Comparison of ENCODE assay signal across 12 mouse cellular contexts in the genomic region with DNA sequence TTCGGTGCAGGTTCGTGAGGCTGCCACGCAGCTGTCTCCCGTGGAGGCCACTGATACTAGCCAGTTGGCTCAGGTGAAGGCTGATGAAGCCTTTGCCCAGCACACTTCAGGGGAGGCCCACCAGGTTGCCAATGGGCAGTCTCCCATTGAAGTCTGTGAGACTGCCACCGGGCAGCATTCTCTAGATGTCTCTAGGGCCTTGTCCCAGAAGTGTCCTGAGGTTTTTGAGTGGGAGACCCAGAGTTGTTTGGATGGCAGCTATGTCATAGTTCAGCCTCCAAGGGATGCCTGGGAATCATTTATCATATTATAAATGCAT. TPM values are rescaled to one million over a fixed set of nuclear protein-coding genes. Genes with fewer than 3 reads are reported as not detected.
A peak's percentile ranks its signal among the peaks of the same experiment; 100 is the strongest.
DNase-seq lines count a peak whose midpoint lies in the region; ATAC-seq lines count a peak whose summit lies in the region.
"Had no signal": no experiment of that assay in that cellular context is flagged by ENCODE, and none has a peak within 500 bp of the region (broad histone marks: within the 10 kb centered on the region; RNA-seq: fewer than 3 reads in every experiment).

No protein-coding gene starts in this region.

- H3K36me3 ChIP-seq in heart, embryonic 14.5 days (ENCODE audit: control insufficient read depth, insufficient read depth, low read length), result no peaks in the 10 kb centered on the region
- no peaks in the 10 kb centered on the region for H3K36me3 ChIP-seq in hindbrain, embryonic 13.5 days
- no peaks in the 10 kb centered on the region for H3K36me3 ChIP-seq in midbrain, embryonic 10.5 days

- 0 out of 2 replicates have a peak overlapping the region, but pooled peaks have one; percentile 54 for H3K9ac ChIP-seq in heart, embryonic 14.5 days (ENCODE audit: low read length)
- peak overlapping the region; percentile 72 for H3K9ac ChIP-seq in hindbrain, embryonic 13.5 days

- intact Hi-C loops in heart, postnatal 25 days (cut with DNase I), result no loop called here

- H3K27ac ChIP-seq in heart, embryonic 14.5 days (replicated peaks in 1 of 2; ENCODE audit: control insufficient read depth in 1 of 2, insufficient read depth in 1 of 2, low read depth in 2 of 2, low read length in 2 of 2), result no peak overlapping the region
- H3K27ac ChIP-seq in hindbrain, embryonic 13.5 days, result no peak overlapping the region
- H3K27ac ChIP-seq in midbrain, embryonic 10.5 days (replicated peaks), result peak overlapping the region; percentile 79

- H3K4me2 ChIP-seq in heart, embryonic 14.5 days (ENCODE audit: low read length), result peak overlapping the region; percentile 90
- H3K4me2 ChIP-seq in hindbrain, embryonic 13.5 days, result peak overlapping the region; percentile 80

- peaks cover 28% of the 10 kb centered on the region for H3K27me3 ChIP-seq in heart, embryonic 14.5 days (ENCODE audit: control insufficient read depth, insufficient read depth, low read length)
- peaks cover 72% of the 10 kb centered on the region for H3K27me3 ChIP-seq in hindbrain, embryonic 13.5 days
- peaks cover 54% of the 10 kb centered on the region for H3K27me3 ChIP-seq in midbrain, embryonic 10.5 days (ENCODE audit: low read depth, poor library complexity, severe bottlenecking)
- H3K27me3 ChIP-seq: CH12.LX; megakaryocyte, embryonic 14.5 days had no signal

- H3K4me1 ChIP-seq in heart, embryonic 14.5 days (ENCODE audit: control insufficient read depth in 2 of 2, insufficient read depth in 2 of 2, low read length in 2 of 2), result peaks cover 0 to 5% of the 10 kb centered on the region in 2 experiments; a peak in 1 of 4 replicates
- H3K4me1 ChIP-seq in hindbrain, embryonic 13.5 days (replicated peaks), result peaks cover 11% of the 10 kb centered on the region
- peaks cover 10% of the 10 kb centered on the region for H3K4me1 ChIP-seq in midbrain, embryonic 10.5 days

- WGBS in heart, embryonic 14.5 days, result 41% methylated on average over 5 of the region's 5 CpGs
- 41% methylated on average over 5 of the region's 5 CpGs for WGBS in hindbrain, embryonic 13.5 days
- 42% methylated on average over 5 of the region's 5 CpGs for WGBS in midbrain, embryonic 10.5 days

- H3K4me3 ChIP-seq in heart, embryonic 14.5 days (ENCODE audit: control insufficient read depth in 1 of 2, insufficient read depth in 1 of 2, low read depth in 1 of 2, low read length in 2 of 2), result peak overlapping the region; percentile 47 to 51
- H3K4me3 ChIP-seq in hindbrain, embryonic 13.5 days, result peak overlapping the region; percentile 46
- H3K4me3 ChIP-seq in midbrain, embryonic 10.5 days, result peak overlapping the region; percentile 63

- H3K9me3 ChIP-seq in heart, embryonic 14.5 days (ENCODE audit: control insufficient read depth, low read length), result no peaks in the 10 kb centered on the region
- H3K9me3 ChIP-seq in hindbrain, embryonic 13.5 days, result no peaks in the 10 kb centered on the region
- H3K9me3 ChIP-seq in midbrain, embryonic 10.5 days (replicated peaks), result no peaks in the 10 kb centered on the region

- ATAC-seq in heart, embryonic 14.5 days (ENCODE audit: insufficient number of reproducible peaks, insufficient read depth, low FRiP score, low read depth), result 0 out of 2 replicates have a peak, but pooled peaks have one; percentile 17
- ATAC-seq in common myeloid progenitor, adult 5-6 weeks (replicated peaks; ENCODE audit: low read depth, poor library complexity, severe bottlenecking), result peak; percentile 12; the same call in 1 of the 2 replicates
- peak; percentile 10; the same call in 1 of the 2 replicates for ATAC-seq in hindbrain, embryonic 13.5 days (ENCODE audit: low FRiP score)

- DNase-seq in heart, postnatal 25 days (ENCODE audit: low spot score), result no peak
- DNase-seq in midbrain, embryonic 10.5 days (ENCODE audit: low spot score), result no peak
- no peak for DNase-seq in ovary, postnatal 36 days (ENCODE audit: low spot score)
- no peak for DNase-seq in embryo, embryonic 10 days (ENCODE audit: low spot score)
- DNase-seq in thymus, postnatal 0 days (ENCODE audit: low spot score), result no peak
- DNase-seq: thymus, postnatal 36 days had no signal

RNA-seq across cellular contexts. Expression of a gene that starts 1.6 kb away (rescaled TPM):
- polyA plus RNA-seq in heart, embryonic 14.5 days (2014; fragmentation: Nextera tagmentation; extraction: Ambion mirVana), result not detected in 2 replicates
- total RNA-seq in heart, postnatal 25 days (2021), result not detected
- total RNA-seq in common myeloid progenitor, adult 5-6 weeks (2017), result not detected in 2 replicates
- not detected in 2 replicates for polyA plus RNA-seq in hindbrain, embryonic 13.5 days (2015; fragmentation: Nextera tagmentation; extraction: Ambion mirVana)
- not detected in 2 replicates for polyA plus RNA-seq in midbrain, embryonic 10.5 days (2016; fragmentation: Nextera tagmentation; extraction: Ambion mirVana)
- not detected in 2 replicates for polyA plus RNA-seq in thymus, postnatal 0 days (2015; fragmentation: Nextera tagmentation; extraction: Ambion mirVana)
- total RNA-seq: CH12.LX; gastrocnemius, postnatal 10 days had no signal

RNA-seq across cellular contexts. Expression of a gene that starts 2.2 kb away (rescaled TPM):
- polyA plus RNA-seq in heart, embryonic 14.5 days (2014; fragmentation: Nextera tagmentation; extraction: Ambion mirVana), result not detected in 2 replicates
- total RNA-seq in heart, postnatal 25 days (2021), result not detected
- not detected in 2 replicates for total RNA-seq in common myeloid progenitor, adult 5-6 weeks (2017)
- 0.26 TPM in 1 of 2 replicates, not detected in the other for polyA plus RNA-seq in hindbrain, embryonic 13.5 days (2015; fragmentation: Nextera tagmentation; extraction: Ambion mirVana)
- not detected in 2 replicates for polyA plus RNA-seq in midbrain, embryonic 10.5 days (2016; fragmentation: Nextera tagmentation; extraction: Ambion mirVana)
- polyA plus RNA-seq in thymus, postnatal 0 days (2015; fragmentation: Nextera tagmentation; extraction: Ambion mirVana), result 0.60 and 0.64 TPM in 2 replicates
- total RNA-seq: gastrocnemius, postnatal 10 days had no signal

RNA-seq across cellular contexts. Expression of a gene that starts 9.4 kb away (rescaled TPM):
- polyA plus RNA-seq in heart, embryonic 14.5 days (2014; fragmentation: Nextera tagmentation; extraction: Ambion mirVana), result 87.7 and 92.9 TPM in 2 replicates
- total RNA-seq in heart, postnatal 25 days (2021), result 10 to 100 TPM; 52.2 to 55.6 TPM
- 217 and 257 TPM in 2 replicates for total RNA-seq in common myeloid progenitor, adult 5-6 weeks (2017)
- 114 and 115 TPM in 2 replicates for polyA plus RNA-seq in hindbrain, embryonic 13.5 days (2015; fragmentation: Nextera tagmentation; extraction: Ambion mirVana)
- 143 and 150 TPM in 2 replicates for polyA plus RNA-seq in midbrain, embryonic 10.5 days (2016; fragmentation: Nextera tagmentation; extraction: Ambion mirVana)
- 159 and 161 TPM in 2 replicates for polyA plus RNA-seq in thymus, postnatal 0 days (2015; fragmentation: Nextera tagmentation; extraction: Ambion mirVana)

RNA-seq across cellular contexts. Expression of a gene that starts 59.2 kb away (rescaled TPM):
- polyA plus RNA-seq in heart, embryonic 14.5 days (2014; fragmentation: Nextera tagmentation; extraction: Ambion mirVana), result 1.4 and 1.6 TPM in 2 replicates
- 1 to 10 TPM; 4.2 to 4.7 TPM for total RNA-seq in heart, postnatal 25 days (2021)
- total RNA-seq in common myeloid progenitor, adult 5-6 weeks (2017), result 55.6 and 67.6 TPM in 2 replicates
- polyA plus RNA-seq in hindbrain, embryonic 13.5 days (2015; fragmentation: Nextera tagmentation; extraction: Ambion mirVana), result 1.3 and 2.3 TPM in 2 replicates
- 1.6 and 1.9 TPM in 2 replicates for polyA plus RNA-seq in midbrain, embryonic 10.5 days (2016; fragmentation: Nextera tagmentation; extraction: Ambion mirVana)
- polyA plus RNA-seq in thymus, postnatal 0 days (2015; fragmentation: Nextera tagmentation; extraction: Ambion mirVana), result 41.8 and 43.9 TPM in 2 replicates
